Mouse (Mus musculus): ENCODE measurements around the gene Slc25a21. TPM values are rescaled to one million over a fixed set of nuclear protein-coding genes. Genes with fewer than 3 reads are reported as not detected.

The Slc25a21 gene
- total RNA-seq, 1 experiment from 2014 or later: 24.2 TPM

DNA sequence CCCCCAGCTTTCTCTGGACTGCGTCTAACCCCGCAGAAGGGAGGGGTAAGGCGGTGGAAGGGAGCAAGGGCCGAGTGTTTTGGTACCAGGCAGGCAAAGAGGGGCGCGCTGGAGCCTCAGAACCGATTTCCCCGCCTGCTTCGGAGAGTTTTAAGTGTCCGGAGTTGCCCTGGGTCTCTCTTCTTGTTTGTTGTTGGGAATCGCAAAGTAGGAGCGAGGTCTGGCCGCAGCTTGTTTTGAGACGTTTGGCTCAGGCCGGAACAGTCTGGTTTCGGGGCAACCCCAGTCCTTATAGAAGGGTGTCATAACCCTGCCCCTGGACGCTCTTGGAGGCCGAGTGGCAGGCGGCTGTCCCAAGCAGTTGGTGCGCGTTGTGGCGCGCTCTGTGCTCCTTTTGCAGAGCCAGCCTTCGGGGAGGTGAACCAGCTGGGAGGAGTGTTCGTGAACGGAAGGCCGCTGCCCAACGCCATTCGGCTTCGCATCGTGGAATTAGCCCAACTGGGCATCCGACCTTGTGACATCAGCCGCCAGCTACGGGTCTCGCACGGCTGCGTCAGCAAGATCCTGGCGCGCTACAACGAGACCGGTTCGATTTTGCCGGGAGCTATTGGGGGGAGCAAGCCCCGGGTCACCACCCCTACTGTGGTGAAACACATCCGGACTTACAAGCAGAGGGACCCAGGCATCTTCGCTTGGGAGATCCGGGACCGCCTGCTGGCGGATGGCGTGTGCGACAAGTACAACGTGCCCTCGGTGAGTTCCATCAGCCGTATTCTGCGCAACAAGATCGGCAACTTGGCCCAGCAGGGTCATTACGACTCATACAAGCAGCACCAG is 500.9 kb downstream of the Slc25a21 start:
- peak; percentile 20; the same call in 1 of the 2 replicates for ATAC-seq (replicated peaks; ENCODE audit: low read depth, poor library complexity, severe bottlenecking)

DNA sequence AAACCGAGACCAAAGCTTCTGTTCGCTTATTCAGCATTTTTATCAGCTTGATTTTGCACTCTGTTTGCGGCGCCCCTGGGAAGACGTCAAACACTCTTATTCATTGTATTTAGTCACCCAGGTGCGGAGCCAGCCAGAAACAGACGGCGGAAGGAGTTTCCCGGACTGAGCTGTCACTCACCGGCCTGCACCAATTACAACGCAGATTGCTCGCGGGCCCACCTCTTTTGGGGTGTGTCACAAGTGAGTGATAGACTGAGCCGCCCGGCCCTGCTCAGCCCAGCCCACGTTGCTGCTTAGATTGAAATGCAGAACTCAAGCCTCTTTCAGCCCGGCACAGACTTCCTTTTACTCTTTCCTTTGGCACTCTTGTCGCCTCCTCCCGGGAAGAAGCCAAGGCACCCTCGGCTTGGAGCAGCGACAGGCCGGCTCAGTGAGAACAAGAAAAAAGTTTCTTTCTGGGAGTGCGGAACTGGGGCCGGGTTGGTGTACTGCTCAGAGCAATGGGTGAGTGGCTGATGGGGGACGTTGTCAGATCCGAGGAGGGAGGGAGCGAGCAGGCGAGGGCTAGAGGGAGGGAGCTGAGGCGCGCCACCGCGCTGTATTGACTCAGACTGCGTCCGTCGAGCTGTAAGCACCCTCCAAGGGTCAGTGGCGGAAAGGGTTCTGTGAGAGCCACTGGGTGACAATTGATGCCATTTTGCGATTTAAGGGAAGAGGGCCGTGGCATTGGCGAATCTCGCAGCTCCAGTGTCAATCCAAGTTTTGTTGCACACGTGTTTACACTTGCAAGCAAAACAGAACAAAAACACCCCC is 501.7 kb downstream of the Slc25a21 start:
- ATAC-seq (replicated peaks; ENCODE audit: low read depth, poor library complexity, severe bottlenecking): peak; percentile 66

DNA sequence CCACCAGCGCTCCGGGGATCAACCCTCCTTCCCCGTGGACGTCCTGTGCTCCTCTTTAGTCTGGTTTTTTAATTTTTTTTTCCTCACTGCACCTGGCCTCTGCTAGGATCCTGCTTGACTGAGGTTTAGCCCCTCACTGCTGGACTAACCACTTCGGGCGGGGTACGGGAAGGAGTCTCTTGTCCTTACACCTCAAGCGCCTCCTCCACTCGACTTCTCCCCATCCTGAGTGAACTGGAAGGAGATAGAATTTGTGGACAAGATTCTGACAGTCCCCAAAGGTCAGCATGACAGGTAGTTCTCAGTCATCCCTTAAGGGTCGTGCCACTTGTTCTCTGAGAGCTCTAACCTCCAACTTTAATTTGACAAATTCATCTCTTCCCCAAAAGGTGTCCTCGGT is 502.3 kb downstream of the Slc25a21 start:
- ATAC-seq (replicated peaks; ENCODE audit: low read depth, poor library complexity, severe bottlenecking): no peak

DNA sequence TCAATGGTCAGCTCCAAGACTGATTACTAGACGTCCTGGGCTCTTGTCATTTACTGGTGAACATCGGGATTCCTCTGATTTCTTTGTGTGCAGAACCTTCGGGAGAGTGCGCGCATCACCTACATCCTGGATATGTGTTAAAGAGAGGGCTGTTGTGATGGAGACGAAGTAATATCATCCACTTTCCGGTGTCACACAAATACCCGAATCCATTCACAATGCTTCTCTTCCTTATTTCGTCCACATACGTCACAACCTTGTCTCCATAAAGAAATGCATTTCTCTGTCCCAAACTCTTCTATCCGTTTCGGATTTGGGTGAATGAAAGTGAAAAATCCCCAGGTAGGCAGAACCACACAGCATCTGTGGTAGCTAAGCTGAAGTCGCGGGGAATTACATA is 502.9 kb downstream of the Slc25a21 start:
- ATAC-seq (replicated peaks; ENCODE audit: low read depth, poor library complexity, severe bottlenecking): no peak

DNA sequence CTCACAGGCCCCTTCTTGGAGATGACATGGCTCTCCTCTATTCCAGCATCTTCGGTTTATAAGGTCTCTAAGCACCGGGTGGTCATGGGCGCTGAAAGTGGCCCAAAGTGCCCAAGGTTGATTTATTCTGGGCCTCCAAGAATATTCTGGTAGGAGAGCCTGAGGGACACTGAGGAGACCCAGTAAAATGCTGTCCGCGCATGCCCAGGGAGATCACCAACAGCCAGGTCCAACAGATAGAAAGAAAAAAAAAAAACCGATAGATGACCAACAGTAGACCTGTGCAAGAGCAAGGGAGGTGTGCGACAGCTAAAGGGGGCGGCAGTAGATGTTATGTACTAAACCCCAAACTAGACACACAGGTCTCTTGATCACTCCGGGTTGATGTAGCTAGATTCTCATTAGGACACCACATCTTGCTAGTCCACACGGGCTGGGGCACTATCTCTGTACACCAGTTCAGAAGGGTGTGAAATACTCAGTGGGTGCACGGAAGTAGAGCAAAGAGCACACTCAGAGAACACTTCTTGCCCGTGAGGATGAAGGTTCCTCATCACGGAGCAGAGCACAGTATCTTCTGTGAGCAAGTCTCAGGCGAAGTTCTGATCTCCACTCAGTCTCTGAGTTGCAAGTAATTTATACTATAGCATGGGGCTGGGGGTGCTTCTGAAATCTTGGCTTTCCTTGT is 503.7 kb downstream of the Slc25a21 start:
- ATAC-seq (replicated peaks; ENCODE audit: low read depth, poor library complexity, severe bottlenecking): no peak

DNA sequence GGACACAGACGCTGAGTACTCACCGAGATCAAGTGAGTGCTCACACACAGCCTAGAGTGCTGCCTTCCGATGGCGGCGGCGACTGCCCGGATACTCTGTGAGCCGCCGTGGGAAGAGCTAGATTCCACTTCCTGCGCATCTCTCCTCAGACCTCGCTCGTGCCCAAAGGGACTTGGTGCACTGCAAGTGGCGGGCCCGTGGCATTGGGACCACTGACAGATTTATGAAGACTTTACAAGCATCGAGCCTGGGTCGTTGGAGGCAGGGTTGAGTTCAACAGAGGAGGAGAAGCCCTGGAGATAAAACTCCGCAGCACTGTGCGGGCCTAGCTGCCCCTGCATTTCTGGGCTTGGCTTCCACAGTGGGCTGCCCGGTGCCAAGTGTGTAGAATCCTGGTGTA is 504.7 kb downstream of the Slc25a21 start:
- ATAC-seq (replicated peaks; ENCODE audit: low read depth, poor library complexity, severe bottlenecking): no peak

DNA sequence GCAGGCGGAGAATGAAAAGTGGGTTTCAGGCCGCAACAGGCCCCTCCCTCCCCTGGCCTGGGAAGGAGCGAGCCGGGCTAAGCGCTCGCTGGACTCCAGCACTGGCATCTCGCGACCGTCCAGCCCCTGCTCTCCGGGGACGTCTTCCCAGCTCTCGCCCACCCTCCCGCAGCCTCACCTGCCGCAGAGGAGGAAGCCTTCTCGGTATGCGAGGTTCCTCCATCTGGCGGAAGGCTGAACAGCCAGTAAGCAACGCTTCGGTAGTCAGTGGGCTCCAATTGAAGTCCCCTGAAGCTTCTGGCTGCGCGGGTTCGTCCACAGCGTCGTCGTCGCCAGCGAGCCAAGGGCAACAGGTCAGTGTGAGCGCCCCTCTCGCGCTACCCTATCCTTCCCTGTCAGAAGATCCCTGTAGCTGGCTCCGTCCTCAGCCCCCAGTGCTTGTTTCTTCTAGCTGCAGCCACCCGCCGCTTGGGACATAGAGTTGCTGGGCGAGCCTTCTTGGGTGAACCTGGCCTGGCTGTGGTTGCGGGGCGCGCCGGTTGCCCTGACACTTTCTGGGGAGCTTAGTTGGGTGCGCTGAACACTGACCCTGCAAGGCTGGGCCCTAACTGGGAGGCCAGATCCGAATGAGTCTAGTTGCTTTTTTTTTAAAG is 505.7 kb downstream of the Slc25a21 start, which contains the start of gene Pax9:
Gene Pax9 (plus strand): TSS at position 341 of the 653 bp plus-strand sequence.
- ATAC-seq (replicated peaks; ENCODE audit: low read depth, poor library complexity, severe bottlenecking): no peak

DNA sequence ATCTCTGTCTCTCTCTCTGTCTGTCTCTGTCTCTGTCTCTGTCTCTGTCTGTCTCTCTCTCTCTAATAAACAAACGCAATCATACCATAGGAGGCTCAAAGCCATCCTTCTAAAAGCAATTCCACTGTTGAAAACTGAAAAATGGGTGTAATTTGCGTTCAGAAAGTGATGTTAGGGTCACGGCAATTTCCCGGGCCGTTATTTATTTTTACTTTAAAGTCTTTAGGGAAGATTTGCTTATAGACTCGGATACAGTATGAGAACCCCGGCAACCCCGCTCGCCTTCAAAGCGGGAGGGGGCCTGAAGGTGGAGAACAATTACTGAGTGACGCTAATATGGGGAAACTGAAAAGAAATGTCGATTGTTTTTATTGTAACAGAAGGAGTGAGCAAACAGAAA is 506.3 kb downstream of the Slc25a21 start:
- no peak for ATAC-seq (replicated peaks; ENCODE audit: low read depth, poor library complexity, severe bottlenecking)

DNA sequence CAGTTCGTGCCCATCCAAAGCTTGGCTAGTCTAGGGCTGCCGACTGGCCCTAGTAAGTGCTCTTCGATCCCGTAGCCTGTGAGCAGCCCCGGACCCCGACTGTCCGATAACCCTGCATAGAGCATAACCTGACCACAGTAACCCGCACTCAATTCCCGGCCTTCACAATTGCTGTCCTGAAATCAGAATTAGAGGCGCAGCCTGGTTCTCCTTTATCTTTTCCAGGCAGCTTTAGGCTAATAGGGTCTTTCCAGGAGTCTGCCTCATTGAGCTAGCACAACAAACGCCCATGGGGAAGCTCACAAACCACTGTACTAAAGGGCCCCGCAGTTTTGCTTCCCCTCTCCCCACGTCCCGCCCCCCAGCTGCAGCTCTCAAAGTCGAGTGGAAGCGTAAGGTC is 506.9 kb downstream of the Slc25a21 start:
- ATAC-seq (replicated peaks; ENCODE audit: low read depth, poor library complexity, severe bottlenecking): 0 out of 2 replicates have a peak, but pooled peaks have one; percentile 10

DNA sequence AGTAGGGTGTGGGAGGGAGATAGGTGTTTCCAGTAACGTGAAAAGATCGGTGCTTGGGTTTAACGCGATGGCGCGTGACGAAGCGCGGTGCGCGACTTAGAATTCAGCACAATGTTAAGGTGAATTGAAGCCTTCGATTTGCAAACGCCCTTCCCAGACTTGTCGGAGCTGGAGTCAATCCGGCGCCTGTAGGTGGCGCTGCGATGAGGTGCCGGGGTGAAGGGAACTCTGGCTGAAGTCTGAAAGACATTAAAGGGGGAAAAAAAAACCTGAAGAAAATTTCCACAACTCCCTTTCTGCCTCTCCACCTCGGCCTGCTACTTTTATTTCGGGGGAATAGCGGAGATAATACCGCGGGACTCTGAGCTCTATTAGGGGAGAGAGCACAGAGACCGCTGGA is 507.5 kb downstream of the Slc25a21 start:
- ATAC-seq (replicated peaks; ENCODE audit: low read depth, poor library complexity, severe bottlenecking): peak; percentile 33; the same call in 1 of the 2 replicates

DNA sequence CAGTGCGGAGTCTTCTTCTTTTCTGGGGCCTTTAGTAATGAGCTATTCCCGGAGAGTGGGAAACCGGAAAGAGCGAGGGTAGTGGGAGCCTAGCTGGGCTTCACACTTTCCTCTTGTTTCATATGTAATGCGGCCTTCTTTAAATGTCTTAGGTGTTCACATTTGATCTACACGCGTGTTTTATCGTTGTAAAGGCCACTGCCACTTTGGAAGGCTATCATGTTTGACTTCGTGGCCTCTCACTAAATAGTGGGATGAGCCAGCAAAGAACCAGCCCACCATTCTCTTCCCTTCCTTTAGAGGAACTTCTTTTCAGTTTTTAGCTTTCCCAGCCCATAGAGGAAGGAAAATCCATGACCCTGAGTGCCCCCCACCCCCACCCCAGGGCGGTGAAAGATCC is 507.9 kb downstream of the Slc25a21 start:
- ATAC-seq (replicated peaks; ENCODE audit: low read depth, poor library complexity, severe bottlenecking): no peak

DNA sequence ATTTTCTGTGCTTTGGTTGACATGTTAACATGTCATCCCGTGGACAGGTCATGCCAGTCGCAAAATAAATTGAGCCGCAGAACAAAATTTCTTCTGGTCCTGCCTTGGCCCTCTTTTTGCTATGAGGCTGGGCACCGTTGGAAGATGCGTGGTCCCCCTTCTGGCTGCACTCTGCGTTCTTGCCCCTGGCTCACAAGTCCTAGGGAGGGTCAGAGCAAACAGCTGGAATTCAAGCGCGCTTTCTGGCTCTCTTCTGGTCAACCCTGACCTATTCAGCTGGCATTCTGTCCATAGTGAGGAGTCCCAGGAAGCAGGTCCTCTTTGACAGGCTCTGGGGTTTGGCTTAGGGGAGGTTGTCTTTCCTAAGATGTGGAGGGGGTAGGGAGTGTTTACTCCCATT is 508.4 kb downstream of the Slc25a21 start:
- ATAC-seq (replicated peaks; ENCODE audit: low read depth, poor library complexity, severe bottlenecking): no peak

DNA sequence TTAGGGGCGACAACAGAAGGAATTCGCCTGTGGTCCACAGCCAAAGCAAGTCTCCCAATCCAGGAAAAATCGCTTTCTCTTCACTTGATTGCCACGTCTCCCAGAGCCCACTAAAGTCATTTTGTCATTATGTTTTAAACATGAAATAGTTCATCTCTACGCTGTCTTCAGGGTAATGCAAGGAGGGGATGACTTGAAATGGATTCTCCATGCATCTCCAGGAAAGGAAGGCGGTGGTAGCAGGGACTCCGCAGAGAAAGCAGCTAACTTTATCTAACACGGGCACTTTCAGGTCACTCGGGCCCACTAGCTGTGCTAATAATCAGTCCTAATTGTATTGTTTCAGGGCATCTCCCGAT is 508.8 kb downstream of the Slc25a21 start:
- ATAC-seq (replicated peaks; ENCODE audit: low read depth, poor library complexity, severe bottlenecking): no peak

DNA sequence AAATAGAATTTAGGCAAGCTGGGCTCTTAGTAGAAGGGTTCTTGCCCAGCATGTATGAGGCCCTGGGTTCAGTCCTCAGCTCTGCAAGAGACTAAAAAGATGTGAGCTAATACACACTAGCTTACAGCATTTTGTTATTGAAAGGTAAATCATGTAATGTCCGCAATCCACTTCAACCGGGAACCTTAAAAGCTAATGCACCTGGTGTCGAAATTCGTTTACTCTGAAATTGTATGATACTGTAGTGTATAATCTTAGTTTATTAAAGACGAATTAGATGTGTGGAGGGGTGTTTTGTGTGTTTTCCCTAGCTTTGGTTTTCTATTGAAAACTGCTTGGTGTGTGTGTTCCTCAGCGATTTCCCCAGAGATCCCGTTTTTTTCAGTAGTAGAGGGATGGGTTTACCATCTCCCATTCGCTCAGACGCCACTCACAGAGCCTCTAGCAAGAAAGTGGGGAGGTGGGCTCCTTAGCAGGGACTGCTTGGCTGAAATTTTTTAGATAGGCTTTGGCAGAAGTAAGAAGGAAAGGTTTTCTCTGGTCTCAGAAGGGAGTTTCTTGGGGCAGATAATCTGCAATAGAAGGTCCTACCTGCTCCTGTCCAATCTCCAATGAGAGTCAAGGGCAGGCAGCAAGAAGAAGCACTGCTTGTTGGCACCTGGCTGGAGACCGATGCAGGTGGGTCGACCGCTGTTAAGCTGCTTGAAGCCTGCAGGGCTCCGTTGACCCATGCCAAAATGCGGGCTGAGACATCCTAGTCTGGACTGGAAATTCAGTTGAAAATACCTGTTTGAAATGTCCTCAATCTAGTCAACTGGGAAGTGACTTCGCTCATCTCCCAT is 509.4 kb downstream of the Slc25a21 start:
- ATAC-seq (replicated peaks; ENCODE audit: low read depth, poor library complexity, severe bottlenecking): no peak

DNA sequence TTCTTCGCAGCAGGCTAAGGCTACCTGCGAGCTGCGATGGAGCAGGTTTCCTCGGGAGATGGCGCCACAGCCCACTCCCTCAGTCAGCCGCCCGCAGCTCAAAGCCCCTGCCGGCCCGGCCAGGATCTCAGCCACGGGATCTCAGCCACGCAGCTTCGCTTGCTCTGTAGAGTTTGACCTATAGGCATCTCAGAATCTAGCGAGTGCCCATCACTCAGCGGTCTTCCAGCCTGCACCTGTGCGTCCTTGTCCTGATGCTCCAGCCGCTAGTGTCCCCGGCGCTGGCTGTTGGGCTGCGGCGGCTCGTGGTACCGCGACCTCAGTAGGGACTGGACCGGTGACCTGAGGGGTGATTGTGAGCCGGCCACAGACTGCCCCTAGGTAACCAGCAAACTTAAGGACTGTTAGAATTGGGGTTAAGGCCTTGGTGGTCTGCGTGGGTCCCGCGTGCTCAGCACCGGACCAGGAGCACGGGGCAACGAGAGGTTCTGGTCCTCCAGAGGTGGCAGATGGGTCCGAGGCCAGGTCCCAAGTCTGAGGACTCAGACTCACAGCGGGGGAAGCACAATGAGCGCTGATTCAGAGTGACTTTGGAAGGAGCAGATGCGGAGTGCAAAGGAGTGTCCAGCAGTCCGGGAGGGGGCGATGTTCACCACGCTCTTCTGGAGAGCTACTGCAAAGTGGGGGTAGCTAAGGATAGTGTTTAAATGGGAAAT is 516.0 kb downstream of the Slc25a21 start:
- ATAC-seq (replicated peaks; ENCODE audit: low read depth, poor library complexity, severe bottlenecking): no peak; the same call in 1 of the 2 replicates

DNA sequence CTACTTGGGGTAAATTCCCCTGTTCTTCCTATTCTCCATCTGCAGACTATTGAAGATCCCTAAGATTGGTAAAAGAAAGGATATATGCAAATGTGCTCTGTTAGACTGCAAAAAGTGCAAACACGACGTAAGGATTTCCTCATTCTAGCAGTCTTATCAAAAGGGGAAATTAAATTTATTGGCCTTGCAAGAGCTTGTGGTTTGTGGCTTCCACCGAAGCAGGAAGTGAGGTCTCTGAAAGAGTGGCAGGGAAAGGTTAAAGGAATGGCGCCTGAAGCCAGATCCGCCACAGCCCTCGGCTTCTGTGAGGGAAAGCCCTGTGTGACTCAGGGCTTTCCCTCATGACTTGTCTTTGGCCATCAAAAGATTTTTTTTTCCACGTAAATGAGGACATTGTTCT is 519.7 kb downstream of the Slc25a21 start:
- peak; percentile 94 for ATAC-seq (replicated peaks; ENCODE audit: low read depth, poor library complexity, severe bottlenecking)

DNA sequence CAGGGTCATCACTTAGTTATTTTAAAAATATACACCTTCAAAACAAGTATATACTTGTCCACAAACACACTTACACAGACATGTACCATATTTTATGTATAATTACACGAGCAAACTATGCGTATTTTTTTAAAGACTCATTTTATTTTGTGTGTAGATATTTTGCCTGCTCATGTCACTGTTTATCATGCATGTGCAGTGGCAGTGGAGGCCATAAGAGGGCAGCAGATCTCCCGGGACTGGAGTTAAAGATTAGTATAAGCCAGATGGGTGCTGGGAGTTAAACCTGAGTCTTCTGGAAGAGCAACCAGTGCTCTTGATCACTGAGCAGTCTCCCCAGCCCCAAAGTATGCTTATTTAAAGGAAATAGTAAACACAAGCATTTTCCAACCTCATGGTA is 522.5 kb downstream of the Slc25a21 start:
- no peak for ATAC-seq (replicated peaks; ENCODE audit: low read depth, poor library complexity, severe bottlenecking)

DNA sequence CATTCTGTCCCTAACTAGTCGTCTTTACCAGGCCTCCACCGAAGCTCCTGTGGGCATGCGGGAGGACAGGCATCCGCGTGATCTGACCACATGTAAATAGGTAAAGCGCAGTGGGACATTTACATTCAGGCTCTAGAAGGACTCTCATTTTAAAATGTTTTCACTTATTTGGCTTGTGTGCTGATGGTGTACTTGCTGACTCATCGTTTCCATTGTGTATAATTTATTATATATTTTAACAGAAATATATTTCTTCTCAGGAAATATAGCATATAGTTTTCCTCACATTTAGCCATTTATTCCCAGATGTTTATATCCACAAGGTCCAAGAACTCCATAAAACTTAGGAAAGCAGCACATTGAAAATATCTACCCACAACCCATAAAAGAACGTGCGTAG is 526.5 kb downstream of the Slc25a21 start:
- ATAC-seq (replicated peaks; ENCODE audit: low read depth, poor library complexity, severe bottlenecking): no peak
